Mouse (Mus musculus): Measurements from ENCODE around the gene Pik3r4. TPM values are rescaled to one million over a fixed set of nuclear protein-coding genes. Genes with fewer than 3 reads are reported as not detected.
"Not testable (repeated sequence)": the region's sequence is repeated elsewhere in the genome, so short reads cannot be mapped to it uniquely, and the experiment has no call there.

Pik3r4 gene
- total and polyA plus RNA-seq, 2 experiments = 10.0 to 14.1 TPM

GRCm38 (mm10) chr9:105617274-105617673 lies 25.5 kb upstream of the Pik3r4 start:
- H3K4me1 ChIP-seq (ENCODE audit: control insufficient read depth, insufficient read depth, low read length); H3K36me3 ChIP-seq (ENCODE audit: control insufficient read depth, insufficient read depth, low read length); H3K27me3 ChIP-seq (ENCODE audit: control insufficient read depth, insufficient read depth, low read length); H3K4me3 ChIP-seq (ENCODE audit: insufficient read depth, low read depth, low read length); H3K9ac ChIP-seq (ENCODE audit: low read depth, low read length); H3K27ac ChIP-seq (replicated peaks; ENCODE audit: insufficient read depth, low read depth, low read length); H3K79me2 ChIP-seq (ENCODE audit: control insufficient read depth, insufficient read depth, low read length): not testable (repeated sequence)
- peak; percentile 74 for TF ChIP-seq CTCF (IDR thresholded peaks at IDR 0.05; ENCODE audit: low read depth, low read length)
- DNase-seq (ENCODE audit: extremely low read depth, low read depth, low spot score) = peak; percentile 17

- no peak overlapping the region for H3K27ac ChIP-seq (replicated peaks; ENCODE audit: insufficient read depth, low read depth, low read length)
- no peak overlapping the region for H3K4me3 ChIP-seq (ENCODE audit: insufficient read depth, low read depth, low read length)
- no peaks in the 10 kb centered on the region for H3K27me3 ChIP-seq (ENCODE audit: control insufficient read depth, insufficient read depth, low read length)
- no peaks in the 10 kb centered on the region for H3K79me2 ChIP-seq (ENCODE audit: control insufficient read depth, insufficient read depth, low read length)
- DNase-seq (ENCODE audit: extremely low read depth, low read depth, low spot score) = no peak
- no peaks in the 10 kb centered on the region for H3K4me1 ChIP-seq (ENCODE audit: control insufficient read depth, insufficient read depth, low read length)
- H3K9ac ChIP-seq (ENCODE audit: low read depth, low read length) = no peak overlapping the region
- TF ChIP-seq POLR2A (IDR thresholded peaks at IDR 0.05; ENCODE audit: extremely low read depth, insufficient read depth, low read length) (no peak), CTCF (IDR thresholded peaks at IDR 0.05; ENCODE audit: low read depth, low read length) (no peak)
- no peaks in the 10 kb centered on the region for H3K36me3 ChIP-seq (ENCODE audit: control insufficient read depth, insufficient read depth, low read length)
- 71% methylated on average over 2 of the region's 2 CpGs for WGBS
Observed at GRCm38 (mm10) chr9:105633961-105634360, 8.8 kb upstream of the Pik3r4 start.

- H3K4me3 ChIP-seq (ENCODE audit: insufficient read depth, low read depth, low read length); H3K79me2 ChIP-seq (ENCODE audit: control insufficient read depth, insufficient read depth, low read length); H3K9ac ChIP-seq (ENCODE audit: low read depth, low read length); H3K4me1 ChIP-seq (ENCODE audit: control insufficient read depth, insufficient read depth, low read length); DNase-seq (ENCODE audit: extremely low read depth, low read depth, low spot score); H3K36me3 ChIP-seq (ENCODE audit: control insufficient read depth, insufficient read depth, low read length); H3K27me3 ChIP-seq (ENCODE audit: control insufficient read depth, insufficient read depth, low read length); H3K27ac ChIP-seq (replicated peaks; ENCODE audit: insufficient read depth, low read depth, low read length): not testable (repeated sequence)
- WGBS = 89% methylated on average over 6 of the region's 6 CpGs
Observed at GRCm38 (mm10) chr9:105641377-105641776, 1.4 kb upstream of the Pik3r4 start.

GRCm38 (mm10) chr9:105656189-105656588 lies 13.4 kb downstream of the Pik3r4 start:
- Histone ChIP-seq H3K27me3 (ENCODE audit: control insufficient read depth, insufficient read depth, low read length) (no peaks in the 10 kb centered on the region), H3K79me2 (ENCODE audit: control insufficient read depth, insufficient read depth, low read length) (no peaks in the 10 kb centered on the region), H3K4me1 (ENCODE audit: control insufficient read depth, insufficient read depth, low read length) (no peaks in the 10 kb centered on the region), H3K27ac (replicated peaks; ENCODE audit: insufficient read depth, low read depth, low read length) (no peak overlapping the region), H3K36me3 (ENCODE audit: control insufficient read depth, insufficient read depth, low read length) (peaks cover 14% of the 10 kb centered on the region), H3K4me3 (ENCODE audit: insufficient read depth, low read depth, low read length) (no peak overlapping the region), H3K9ac (ENCODE audit: low read depth, low read length) (no peak overlapping the region)
- TF ChIP-seq POLR2A (IDR thresholded peaks at IDR 0.05; ENCODE audit: extremely low read depth, insufficient read depth, low read length) = no peak
- TF ChIP-seq CTCF (IDR thresholded peaks at IDR 0.05; ENCODE audit: low read depth, low read length) = no peak
- WGBS = 69% methylated on average over 2 of the region's 2 CpGs
- no peak for DNase-seq (ENCODE audit: extremely low read depth, low read depth, low spot score)

- Histone ChIP-seq H3K27ac (replicated peaks; ENCODE audit: insufficient read depth, low read depth, low read length) (no peak overlapping the region), H3K4me1 (ENCODE audit: control insufficient read depth, insufficient read depth, low read length) (no peaks in the 10 kb centered on the region), H3K27me3 (ENCODE audit: control insufficient read depth, insufficient read depth, low read length) (no peaks in the 10 kb centered on the region), H3K79me2 (ENCODE audit: control insufficient read depth, insufficient read depth, low read length) (no peaks in the 10 kb centered on the region), H3K4me3 (ENCODE audit: insufficient read depth, low read depth, low read length) (no peak overlapping the region), H3K36me3 (ENCODE audit: control insufficient read depth, insufficient read depth, low read length) (peaks cover 24% of the 10 kb centered on the region), H3K9ac (ENCODE audit: low read depth, low read length) (no peak overlapping the region)
- no peak for DNase-seq (ENCODE audit: extremely low read depth, low read depth, low spot score)
- 95% methylated on average over 12 of the region's 12 CpGs for WGBS
- TF ChIP-seq POLR2A (IDR thresholded peaks at IDR 0.05; ENCODE audit: extremely low read depth, insufficient read depth, low read length) (no peak), CTCF (IDR thresholded peaks at IDR 0.05; ENCODE audit: low read depth, low read length) (no peak)
Observed at GRCm38 (mm10) chr9:105658216-105658615, 15.4 kb downstream of the Pik3r4 start.

GRCm38 (mm10) chr9:105659877-105660276 lies 17.1 kb downstream of the Pik3r4 start:
- DNase-seq (ENCODE audit: extremely low read depth, low read depth, low spot score) = no peak
- H3K27me3 ChIP-seq (ENCODE audit: control insufficient read depth, insufficient read depth, low read length) = no peaks in the 10 kb centered on the region
- H3K27ac ChIP-seq (replicated peaks; ENCODE audit: insufficient read depth, low read depth, low read length) = no peak overlapping the region
- WGBS = 97% methylated on average over 6 of the region's 6 CpGs
- peaks cover 28% of the 10 kb centered on the region for H3K36me3 ChIP-seq (ENCODE audit: control insufficient read depth, insufficient read depth, low read length)
- H3K4me3 ChIP-seq (ENCODE audit: insufficient read depth, low read depth, low read length) = no peak overlapping the region
- TF ChIP-seq POLR2A (IDR thresholded peaks at IDR 0.05; ENCODE audit: extremely low read depth, insufficient read depth, low read length) (no peak), CTCF (IDR thresholded peaks at IDR 0.05; ENCODE audit: low read depth, low read length) (no peak)
- no peak overlapping the region for H3K9ac ChIP-seq (ENCODE audit: low read depth, low read length)
- H3K79me2 ChIP-seq (ENCODE audit: control insufficient read depth, insufficient read depth, low read length) = no peaks in the 10 kb centered on the region
- H3K4me1 ChIP-seq (ENCODE audit: control insufficient read depth, insufficient read depth, low read length) = no peaks in the 10 kb centered on the region
